Mouse (Mus musculus) kidney, adult 11 months (tissue): ENCODE data around the gene Zpbp2.

ENCODE experiments used
- DNase-seq: peaks from one replicate; pipeline ENCODE4 v3.0.0; 2022

The Zpbp2 gene

DNA sequence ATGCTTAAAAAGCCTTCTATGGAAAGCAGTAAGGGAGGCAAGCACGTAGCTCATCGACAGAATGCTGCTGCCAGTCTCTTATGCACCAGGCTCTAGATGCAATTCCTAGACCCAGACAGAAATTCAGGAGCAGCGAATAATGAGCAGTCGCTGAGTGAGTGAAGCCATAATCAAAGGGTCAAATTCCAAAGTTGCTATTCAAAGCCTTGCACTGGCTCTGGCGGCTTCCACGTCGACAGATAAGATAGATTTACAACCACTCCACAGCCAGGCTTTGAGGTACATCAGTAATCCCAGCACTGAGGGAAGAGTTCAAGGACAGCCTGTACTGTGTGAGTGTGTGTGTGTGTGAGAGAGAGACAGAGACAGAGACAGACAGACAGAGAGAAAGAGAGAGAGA, 10.0 kb downstream of the Zpbp2 start:
- DNase-seq: no peak

GRCm38 (mm10) chr11:98563025-98563424, 12.1 kb downstream of the Zpbp2 start:
- DNase-seq: no peak

DNA sequence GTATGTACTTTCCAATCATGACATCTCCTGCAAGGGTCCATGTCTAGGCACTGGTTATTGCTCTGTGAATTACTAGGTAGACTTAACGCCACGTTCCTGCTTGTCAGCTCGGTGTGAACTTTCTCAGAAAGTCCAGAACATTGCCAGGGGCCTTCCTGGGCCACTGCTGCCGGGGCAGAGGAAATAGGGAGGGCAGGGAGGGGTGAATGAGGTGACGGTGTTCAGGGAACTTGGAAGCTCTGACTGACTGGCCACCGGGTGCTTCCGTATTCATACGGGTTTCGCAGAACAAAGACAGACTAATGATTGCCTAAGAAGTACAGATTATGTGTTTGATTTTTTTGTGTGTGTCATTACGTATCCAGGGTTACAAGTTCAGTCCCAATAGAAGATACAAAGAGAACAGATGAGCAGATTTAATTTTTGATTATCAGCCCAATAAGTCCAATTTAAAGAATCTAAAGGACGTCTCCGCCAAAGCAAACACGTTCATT, 13.1 kb downstream of the Zpbp2 start:
- peak; percentile 12 for DNase-seq

- no peak for DNase-seq
Observed at GRCm38 (mm10) chr11:98568326-98568725, 17.4 kb downstream of the Zpbp2 start.

- DNase-seq: no peak
Observed at GRCm38 (mm10) chr11:98569461-98569860, 18.6 kb downstream of the Zpbp2 start.

DNA sequence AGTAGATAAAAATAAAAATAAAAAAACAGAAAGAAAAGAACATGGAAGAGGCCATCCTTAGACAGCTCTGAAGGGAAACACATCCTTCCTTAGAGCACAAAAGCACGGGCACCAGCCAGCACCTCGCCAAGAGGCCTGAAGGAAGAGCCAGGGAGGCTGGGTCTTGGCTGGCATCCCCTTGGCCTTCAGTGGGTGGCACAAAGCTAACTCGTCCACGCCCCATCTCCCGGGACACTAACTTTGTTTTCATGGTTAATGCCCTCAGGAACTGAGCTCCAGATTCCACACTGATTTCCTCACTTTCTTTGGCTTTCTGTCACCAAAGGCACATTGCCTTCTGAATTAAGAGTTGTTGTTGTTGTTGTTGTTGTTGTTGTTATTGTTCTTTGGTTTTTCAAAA, 26.9 kb downstream of the Zpbp2 start:
- no peak for DNase-seq

- DNase-seq: peak; percentile 22
Observed at GRCm38 (mm10) chr11:98580301-98581121, 29.6 kb downstream of the Zpbp2 start.

GRCm38 (mm10) chr11:98581286-98582029, 30.6 kb downstream of the Zpbp2 start:
- DNase-seq: no peak

DNA sequence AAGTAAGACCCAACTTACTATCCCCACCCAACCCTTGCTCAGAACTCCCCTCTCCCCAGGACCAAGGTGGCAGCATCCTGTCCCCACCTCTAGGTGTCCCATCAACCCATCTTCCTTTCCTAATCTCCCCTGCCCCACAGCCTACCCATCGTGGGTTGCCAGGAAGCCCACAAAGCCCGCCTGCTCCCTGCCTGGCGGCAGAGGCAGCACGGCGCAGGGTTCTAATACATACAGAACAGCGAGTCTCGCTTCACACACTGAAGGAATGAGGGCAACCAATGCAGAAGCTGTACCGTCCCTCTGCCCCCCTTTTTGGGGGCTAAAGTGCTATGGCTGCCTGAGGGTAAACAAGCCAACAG, 31.1 kb downstream of the Zpbp2 start:
- DNase-seq: no peak

GRCm38 (mm10) chr11:98582551-98583264, 31.8 kb downstream of the Zpbp2 start:
- no peak for DNase-seq

GRCm38 (mm10) chr11:98583265-98583552, 32.3 kb downstream of the Zpbp2 start:
- DNase-seq: no peak

DNA sequence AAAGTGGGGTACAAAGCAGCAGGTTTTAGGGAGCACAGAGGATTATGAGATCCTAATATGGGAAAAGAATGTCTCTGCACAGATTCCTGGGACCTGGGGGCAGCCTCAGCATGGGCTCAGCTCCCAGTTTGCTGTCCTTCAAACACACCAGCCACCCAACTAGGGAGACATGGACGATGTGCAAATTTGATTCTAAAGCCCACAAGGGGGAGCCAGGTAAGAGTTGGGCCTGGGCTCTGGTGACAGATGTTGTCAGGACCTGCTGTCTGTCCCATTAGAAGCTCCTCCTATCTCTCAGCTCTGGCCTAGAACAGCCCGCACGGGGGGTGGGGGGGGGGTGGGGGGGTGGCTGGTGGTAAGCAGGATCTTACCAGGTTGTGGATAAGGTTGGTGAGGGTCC, 32.7 kb downstream of the Zpbp2 start:
- no peak for DNase-seq

DNA sequence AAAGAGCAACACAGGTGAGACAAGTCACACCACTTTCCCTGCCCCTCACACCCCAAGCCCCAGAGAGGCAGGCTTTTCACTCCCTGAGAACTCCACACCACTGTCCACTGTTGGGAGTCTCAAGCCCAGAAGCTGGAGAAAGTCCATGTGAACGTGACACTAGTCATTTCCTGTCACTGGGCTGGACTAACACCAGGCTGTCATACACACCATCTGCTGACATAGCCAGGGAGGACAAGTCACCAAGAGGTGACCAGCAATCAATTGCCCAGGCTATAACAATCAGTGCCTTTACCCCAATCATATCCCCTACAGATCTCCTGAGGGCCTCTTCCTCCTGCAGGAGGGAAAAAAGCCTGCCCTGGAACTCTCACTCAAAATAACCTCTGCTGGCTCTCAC, 33.2 kb downstream of the Zpbp2 start:
- DNase-seq: no peak

DNA sequence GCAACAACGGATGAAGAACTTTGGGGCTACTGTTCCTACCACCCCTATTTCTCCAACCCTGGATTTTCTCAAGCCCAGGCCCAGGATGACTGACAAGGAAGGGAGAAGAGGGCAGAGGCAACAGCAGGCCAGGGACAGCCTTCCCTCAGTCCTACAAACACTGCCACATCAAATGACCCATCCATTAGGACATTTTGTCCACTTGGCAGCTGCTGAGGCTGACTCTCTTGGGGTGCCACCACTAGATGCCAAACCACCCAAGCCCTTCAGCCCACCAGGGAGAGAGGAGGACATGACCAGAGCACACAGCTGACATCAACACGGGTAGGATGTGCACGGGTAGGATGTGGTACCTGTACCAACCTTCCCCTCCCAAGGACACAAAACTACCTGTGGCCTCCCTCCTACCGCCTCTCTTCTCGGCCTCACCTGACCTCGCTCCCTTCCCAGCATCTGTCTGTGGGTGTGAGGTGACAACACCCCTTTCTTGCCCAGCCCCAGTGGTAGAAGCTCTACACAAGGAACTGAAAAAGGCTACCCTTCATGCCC, 33.8 kb downstream of the Zpbp2 start:
- no peak for DNase-seq

DNA sequence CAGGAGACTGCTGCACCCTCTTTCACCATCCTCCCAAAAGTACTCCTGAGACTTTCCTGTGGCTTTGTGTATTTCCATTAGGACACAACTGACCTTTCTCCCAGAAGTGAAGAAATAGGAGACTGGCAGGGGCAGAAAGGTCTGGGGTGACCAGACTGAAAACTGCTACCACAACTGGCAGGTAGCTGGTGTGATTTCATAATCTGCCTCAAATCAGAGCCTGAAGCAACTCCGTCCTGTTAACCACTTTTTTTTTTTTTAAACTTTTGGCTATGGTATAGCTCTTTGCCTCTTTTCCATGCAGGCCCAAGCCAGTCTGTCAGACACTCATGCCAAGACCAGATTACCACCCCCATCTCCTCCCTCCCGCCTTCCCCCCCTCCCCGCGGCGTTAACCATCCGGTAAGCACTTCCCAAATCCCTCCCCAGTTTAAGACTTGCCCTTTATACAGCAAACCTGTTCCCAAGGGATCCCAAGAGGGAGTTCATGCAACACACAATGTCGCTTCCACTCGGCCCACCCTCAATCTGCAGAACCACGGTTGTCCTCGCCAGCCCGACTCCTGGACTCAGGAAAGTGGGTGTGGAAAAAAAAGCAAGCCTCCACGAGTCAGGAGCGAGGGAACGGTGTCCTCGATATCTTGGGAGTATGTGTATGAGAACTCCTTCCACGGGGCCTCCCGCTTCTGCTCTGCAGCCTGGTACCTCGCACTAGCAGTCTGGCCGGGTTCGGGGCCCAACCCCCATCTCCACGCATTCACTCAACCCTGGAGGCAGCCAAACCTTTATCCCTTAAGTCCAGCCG, 35.4 kb downstream of the Zpbp2 start:
- DNase-seq: peak; percentile 30

DNA sequence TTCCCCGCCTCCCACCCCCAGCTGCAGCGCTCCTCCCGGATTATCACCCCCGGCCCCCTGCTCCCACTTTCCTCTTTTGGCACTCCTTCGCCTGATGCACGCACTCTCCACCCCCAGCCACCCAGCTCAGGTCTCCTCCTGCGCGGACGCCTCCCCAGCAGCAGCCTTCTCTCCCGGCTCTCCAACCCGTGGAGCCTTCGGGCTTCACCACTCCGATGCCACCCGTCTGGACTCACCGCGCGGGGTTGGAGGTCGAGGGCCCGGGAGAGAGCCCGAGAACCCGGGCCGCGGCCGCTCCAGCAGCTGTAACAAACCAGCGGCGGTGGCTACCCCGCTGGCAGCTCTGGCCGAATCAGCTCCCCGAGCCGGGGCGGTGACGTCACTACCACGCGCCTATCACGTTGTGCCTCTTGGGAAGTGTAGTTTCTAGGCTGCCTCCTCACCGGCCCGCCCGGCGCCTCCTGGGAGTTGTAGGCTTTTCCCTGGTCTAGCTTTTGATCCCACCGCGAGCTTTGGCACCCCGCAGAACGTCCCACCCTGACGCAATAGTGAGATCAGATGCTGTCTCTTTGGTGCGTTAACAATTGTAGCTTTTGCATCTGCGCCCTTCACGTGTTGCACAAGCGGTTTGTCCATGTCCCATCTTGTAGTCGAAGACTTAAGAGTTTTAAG, 36.1 kb downstream of the Zpbp2 start, which contains the start of gene Ormdl3:
Gene Ormdl3, minus strand, starts transcription at position 477 of the 672 bp plus-strand sequence.
- DNase-seq: peak; percentile 97

GRCm38 (mm10) chr11:98587684-98588546, 37.0 kb downstream of the Zpbp2 start:
- peak; percentile 83 for DNase-seq

- no peak for DNase-seq
Observed at GRCm38 (mm10) chr11:98588833-98589281, 38.0 kb downstream of the Zpbp2 start.

DNA sequence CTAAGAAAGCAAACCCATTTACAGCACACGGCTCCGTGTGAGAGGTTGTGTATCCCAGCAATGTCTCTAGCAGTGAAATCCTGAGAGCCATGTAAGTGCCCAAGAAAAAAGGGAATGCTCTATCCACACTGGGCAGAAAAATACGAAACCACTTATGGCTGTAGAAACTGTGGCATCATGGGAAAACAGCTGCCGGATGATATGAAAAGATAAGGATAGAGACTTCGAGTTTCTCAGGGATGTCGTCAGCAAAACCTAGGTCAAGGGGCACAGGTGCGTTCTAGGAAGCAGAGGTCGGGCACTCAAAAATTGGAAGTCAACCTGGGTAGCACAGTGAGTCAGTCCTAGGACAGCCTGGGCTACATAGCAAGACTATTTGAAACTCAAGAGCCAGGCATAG, 38.4 kb downstream of the Zpbp2 start:
- DNase-seq: no peak

DNA sequence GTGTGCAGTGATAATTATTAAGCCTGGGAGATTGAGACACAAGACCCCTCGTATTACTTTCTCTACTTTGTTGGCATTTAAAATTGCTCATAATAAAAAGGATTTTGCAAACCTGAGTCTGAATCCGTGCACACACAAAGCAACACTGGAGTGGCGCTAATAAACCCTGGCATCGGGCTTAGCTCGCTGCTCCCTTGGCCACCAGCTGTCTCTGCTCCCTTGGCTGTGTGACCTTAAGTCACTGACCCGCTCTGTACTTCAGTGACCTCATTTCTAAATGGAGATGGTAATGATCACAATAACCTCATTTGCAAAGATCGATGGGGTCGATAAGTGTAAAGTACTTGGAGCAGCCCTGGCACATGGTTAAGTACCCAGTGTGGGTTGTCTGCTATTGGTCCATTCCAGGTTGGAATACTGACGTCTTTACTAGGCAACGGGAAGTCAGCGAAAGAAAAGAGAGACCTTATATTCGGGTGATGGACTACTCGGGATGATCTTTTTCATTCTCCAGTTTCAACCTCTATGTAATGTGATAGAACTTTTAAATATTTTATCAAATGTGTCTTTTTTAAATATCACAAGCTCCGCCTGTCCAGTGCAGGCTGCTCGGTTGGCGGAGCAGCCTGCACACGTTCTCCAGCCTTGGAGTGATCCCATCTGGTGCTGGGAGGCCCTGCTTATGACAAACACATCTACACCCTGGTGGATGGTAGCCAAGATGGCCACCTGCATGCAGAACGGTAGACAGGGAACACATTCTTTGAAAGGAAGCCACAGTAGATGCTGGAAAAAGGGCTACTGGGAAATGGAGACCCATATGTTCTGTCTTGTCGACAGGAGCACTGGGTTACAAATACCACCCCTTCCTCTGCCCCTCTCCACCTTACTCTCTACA, 39.9 kb downstream of the Zpbp2 start:
- DNase-seq: no peak
